Mouse (Mus musculus) T-helper 17 cell (primary cell): ENCODE measurements around the gene Itpr3.

ENCODE experiments used
- in situ Hi-C, 2 experiments: fragments of 300-600 bp; cut with MboI, MseI; formaldehyde crosslinking; loops; 1 replicate in 1 of 2; 2 replicates in 1 of 2; pipeline ENCODE4 v1.15.1; 2025; ENCODE audit warnings: high pct_unique_total_duplicates in 2 of 2

Itpr3 gene

DNA sequence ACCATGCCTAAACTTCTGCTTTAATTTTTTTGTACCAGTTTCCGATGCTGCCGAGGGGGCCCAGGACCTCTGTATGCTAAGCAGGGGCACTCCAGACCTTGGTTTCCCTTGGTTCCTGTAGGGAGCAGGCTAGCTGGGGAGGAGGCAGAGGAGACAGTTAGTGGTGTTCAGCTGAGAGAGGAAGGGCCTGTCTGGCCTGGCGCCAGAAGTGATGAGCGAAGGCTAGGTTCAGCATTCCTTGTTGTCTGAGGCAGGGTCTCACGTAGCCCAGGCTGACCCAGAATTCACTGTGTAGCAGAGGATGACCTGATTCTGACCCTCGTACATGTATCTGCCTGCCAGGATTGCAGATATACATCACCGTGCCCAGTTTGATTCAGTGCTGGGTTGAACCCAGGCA lies 13.8 kb downstream of the Itpr3 start:
- in situ Hi-C loops, result no loop called here

DNA sequence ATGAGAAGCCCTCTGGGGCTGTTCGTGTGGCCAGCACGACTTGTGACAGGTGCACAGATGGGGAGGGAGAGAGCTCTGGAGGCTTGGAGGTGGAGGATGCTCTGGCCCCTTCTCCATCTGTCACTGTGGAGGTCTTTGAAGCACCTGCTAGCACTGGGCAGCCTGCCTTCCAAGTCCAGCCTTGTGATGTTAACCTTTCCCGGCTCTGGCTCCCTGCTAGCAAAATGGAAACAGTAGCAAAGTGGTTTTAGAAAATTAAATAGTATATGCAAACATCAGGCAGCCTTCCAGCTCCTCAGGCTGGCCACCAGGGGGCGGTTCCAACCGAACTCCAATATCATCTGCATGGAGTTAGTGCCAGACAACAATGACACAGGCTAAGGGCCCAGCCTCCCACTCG lies 14.5 kb downstream of the Itpr3 start:
- in situ Hi-C loops, result no loop called here

DNA sequence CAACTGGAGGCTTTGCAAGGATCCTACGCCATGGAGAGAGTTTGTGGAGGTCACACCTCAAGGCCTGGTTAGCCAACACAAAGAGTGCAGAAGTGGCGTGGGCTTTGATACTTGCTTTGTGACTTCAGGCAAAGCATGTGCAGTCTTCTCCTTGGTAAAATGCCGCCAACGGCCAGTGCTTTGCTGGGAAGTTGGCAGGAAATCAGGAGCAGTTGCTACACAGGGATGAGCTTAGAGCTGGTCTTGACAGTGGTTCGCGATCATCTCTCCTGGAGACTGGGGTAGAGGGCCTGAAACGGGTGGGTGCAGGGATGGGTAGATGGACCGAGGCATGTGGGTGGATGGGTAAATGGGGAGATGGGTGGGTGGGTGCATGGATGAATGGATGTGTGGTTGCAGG lies 15.3 kb downstream of the Itpr3 start:
- in situ Hi-C loops, result no loop called here

DNA sequence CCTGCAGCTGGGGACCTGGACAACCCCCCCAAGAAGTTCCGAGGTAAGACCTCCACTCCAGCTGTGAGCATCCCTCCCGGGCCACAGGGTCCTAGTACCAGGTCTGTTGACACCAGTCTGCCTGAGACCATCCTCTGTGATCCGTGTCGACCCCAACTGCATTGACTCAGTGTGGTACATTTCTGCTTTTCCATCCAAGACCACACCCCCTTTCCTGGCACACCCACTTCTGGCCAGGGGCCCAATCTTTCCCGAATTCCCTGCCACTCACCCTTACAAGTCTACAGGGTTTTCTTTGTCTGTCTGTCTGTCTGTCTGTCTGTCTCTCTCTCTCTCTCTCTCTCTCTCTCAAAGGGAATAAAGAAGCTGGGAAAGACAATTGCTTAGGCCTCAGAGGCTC lies 16.0 kb downstream of the Itpr3 start:
- in situ Hi-C loops, result no loop called here

DNA sequence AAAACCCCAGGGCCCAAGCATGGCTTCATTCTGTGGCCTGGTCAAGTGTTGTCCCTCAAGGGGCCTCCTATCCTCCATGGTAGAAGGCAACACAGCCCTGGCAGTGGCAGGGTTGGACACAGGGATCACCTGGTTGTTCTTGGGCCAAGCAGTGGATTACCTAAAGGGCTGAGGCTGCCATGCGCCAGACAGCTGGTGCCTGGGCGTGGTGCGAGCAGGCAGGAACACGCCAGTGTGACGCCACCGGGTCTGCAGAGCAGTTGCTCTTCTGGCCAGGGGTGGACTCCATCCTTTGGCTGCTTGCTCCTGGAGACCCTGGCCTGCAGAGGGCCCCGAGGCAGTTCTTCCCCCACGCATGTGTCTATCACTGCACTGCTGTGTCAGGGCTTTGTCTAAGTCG lies 16.7 kb downstream of the Itpr3 start:
- in situ Hi-C loops, result no loop called here

DNA sequence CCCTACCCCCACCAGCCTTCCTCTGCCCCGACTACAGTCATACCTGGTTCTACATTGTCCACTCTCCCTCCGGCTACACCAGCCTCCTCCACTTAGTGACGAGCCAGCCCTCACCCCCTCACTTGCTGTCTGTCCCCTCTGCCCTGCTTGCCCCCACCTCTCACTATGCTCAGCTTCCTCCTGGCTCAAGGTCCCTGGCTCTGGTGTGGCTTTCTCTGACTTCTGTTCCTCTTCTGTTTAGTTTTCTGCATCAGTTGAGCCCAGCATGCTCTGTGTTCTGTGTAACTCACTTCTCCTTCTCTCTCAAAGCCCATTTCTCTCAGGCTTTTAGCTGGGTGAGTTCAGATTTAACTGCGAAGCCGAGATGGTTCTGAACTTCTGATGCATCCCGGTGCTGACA lies 17.1 kb downstream of the Itpr3 start:
- in situ Hi-C loops, result no loop called here

DNA sequence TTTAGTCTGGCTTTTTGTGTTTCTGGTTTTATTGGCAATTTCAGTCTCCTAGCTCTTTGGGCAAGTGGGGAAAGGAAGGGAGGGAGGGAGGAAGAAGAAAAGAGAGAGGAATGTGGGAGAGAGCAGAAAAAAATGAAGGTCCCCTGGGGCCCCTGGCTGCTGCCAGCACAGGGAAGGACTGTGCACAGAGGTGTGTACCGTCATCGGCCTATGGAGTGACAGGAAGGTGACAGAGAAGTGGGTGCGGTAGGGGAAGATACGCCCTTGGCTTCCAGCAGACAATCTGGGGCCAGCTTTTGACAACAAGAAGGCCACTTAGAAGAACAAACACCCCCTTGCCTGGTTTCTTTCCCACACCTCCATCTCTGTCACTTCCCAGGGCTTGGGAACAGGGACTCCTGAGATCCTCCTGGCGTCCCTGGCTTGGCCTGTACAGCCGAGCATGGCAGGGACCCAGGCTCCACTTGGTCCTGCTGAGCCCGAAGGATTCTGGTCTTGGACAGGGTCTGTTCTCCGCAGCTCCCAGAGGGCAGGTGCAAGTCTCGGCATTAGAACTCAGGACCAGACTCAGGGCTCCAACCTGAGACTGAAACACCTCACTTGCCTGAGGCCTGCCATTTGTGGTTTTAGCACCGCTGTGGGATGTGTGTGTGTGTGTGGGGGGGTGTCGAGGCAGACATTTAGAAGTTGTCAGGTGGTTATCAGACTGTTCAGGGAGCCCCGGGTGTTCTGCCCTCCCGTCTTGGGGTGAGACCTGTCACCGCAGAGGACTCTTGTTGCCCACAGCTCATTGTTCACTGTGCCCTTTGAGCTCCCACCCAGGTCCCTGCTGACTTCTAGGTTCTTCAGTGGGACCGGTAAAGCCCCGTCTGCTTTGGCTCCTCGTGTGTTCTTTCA lies 18.0 kb downstream of the Itpr3 start:
- in situ Hi-C loops, result no loop called here

DNA sequence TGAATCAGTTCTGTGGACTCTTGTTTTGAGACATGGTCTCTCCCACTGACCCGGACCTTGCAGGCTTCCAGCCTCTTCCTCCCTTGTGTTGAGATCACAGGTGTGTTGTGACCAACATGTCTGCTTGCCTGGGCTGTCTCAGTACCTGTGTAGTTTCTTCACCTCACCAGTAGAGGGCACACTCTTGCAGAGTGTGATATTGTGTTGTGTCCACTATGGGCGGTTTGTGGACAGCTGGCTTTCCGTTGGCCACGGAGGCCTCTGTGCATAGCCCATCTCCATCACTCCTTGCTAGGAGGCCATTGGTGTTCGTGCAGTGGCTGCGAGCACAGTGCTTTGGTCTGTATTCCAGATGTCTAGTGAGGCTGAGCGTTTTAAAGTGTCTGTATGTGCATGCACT lies 20.0 kb downstream of the Itpr3 start:
- in situ Hi-C loops, result no loop called here

DNA sequence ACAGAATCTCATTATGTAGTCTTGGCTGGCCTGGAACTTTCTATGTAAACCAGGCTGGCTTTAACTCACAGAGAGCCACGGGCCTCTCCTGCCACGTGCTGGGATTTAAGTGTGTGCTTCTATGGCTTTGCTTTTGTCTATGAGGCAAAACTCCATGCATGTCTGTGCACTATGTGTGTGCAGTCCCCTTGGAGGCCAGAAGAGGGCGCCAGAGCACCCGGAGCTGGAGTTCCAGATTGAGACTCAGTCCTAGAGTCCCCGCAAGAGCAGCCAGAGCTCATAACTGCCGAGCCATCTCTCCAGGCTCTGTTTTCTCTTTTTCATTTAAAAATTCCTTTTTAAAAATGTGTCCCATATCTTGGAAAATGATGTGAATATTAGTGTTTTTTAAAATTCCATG lies 20.8 kb downstream of the Itpr3 start:
- in situ Hi-C loops, result no loop called here

DNA sequence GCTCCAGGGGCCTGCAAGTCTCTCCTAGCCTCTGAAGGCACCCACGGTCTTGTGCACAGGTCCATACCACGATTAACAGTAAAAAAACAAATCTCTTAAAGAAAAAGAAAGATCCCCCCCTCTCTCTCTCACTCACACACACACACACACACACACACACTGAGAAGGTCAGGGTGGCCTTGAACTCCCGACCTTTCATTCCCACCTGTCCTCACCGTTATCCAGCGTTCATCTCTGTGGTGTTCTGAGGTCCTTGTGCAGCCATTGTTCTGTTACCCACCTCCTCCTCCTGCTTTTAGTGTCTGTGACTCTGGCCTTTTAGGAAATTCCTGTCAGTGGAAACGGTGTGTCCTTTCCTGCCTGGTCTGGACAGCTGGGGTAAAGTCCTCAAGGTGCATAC lies 21.4 kb downstream of the Itpr3 start:
- in situ Hi-C loops, result no loop called here

DNA sequence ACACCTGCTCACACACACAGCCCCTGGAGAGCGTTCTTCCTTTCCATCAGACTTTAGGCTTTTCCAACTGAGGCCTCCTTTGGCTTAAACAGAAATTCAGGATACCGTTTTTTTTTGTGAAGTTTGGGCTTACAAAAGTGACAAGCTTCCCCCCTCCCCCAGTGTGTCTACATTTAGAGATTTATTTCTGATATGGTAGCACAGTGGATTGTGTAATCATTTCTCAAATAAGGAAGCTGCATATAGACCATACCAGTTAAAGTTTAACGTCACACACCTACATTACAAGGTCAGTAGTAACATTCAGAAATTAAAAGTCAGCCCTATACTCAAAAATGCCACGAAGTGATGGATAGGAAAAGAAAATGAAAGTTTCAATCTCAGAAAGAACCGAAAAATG lies 24.8 kb downstream of the Itpr3 start:
- in situ Hi-C loops, result no loop called here

DNA sequence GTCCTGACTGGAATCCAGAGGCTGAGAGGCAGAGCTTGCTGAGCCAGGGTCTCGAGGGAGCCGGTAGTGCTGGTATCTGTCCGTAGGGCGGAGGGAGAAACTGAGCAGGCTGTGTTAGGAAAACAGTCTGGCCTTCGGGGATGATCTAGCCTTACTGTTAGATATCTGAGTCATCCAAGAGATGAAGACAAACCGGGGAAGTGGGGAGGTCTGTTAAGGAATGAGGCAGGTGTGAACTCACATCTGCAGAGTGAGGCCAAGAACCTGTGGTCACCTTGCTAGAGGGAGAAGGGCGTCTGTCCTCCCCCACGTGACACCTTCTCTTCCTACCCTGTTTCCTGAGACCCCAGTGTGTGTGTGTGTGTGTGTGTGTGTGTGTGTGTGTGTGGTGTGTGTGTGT lies 25.7 kb downstream of the Itpr3 start:
- in situ Hi-C loops, result no loop called here

DNA sequence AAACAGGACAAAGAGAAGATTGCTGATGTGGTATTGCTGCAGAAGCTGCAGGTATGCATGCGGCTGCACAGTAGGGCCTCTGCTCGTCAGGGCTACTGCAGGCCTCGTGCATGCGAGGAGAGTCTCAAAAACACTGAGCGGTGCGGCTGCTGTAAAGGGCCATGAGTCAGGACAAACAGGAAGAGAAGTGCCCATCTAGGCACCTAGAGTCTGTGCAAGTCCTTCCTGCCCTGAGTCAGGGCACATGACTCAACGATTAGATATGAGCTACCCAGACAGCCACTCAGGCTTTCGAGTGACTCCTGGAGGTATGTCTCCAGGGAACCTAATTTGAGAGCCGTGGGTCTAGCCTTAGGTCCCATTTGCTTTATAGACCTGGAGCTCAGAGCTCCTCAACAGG lies 26.5 kb downstream of the Itpr3 start:
- in situ Hi-C loops, result no loop called here

DNA sequence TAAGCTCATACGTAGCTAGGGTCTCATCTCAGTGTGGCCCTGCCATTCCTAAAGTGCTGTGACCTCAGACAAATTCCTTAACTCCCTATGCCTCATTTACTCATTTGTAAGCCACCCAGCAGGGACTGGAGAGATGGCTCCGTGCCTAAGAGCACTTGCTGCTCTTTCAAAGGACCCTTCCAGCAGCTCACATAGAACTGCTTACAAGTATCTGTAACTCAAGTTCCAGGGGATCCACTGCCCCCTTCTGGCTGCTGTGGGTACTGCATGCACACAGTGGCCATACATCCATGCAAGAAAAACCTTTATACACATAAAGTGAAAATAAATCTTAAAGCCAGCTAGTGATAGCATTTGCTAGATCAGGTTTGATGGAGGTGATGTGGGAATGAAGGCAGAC lies 28.6 kb downstream of the Itpr3 start:
- in situ Hi-C loops, result loop anchor here (5.0 kb wide), 1 partner anchor 53 kb away; no protein-coding TSS in a partner anchor

DNA sequence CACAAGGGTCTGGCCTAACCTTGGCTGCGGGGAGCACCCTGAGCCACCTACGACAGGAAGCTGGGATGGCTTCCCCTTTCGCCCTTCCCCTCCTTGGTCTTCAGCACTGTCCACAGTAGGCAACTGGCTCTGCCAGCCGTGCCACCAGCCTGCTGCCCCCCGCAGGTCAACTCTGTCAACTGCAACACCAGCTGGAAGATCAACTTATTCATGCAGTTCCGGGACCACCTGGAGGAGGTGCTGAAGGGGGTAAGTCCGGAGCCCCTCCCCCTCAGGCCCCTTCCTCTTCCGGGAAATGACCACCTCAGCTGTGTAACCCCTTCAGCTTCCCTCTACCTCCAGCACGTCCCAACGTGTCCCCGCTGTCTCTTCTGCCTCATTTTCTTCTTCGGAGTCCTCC lies 30.3 kb downstream of the Itpr3 start:
- in situ Hi-C loops, result loop anchor here (5.0 kb wide), 1 partner anchor 55 kb away; no protein-coding TSS in a partner anchor

DNA sequence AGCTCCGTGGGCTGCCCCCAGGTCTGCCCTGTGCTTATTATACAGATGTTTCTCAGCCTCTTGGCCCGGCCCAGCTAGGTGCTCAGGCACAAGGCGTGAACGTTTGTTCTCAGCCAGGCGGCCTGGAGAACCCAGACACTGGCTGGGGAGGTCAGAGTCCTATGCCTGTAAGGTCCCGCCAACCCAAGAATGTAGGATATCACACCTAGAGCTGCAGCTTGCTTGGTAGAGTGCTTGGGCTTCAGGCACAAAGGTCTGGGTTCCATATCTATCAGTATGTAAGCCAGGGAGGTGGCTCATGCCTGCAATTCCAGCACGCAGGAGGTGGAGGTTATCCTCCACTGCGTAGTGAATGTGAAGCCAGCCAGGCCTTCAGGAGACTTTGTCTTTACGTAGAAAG lies 33.0 kb downstream of the Itpr3 start:
- in situ Hi-C loops, result no loop called here

DNA sequence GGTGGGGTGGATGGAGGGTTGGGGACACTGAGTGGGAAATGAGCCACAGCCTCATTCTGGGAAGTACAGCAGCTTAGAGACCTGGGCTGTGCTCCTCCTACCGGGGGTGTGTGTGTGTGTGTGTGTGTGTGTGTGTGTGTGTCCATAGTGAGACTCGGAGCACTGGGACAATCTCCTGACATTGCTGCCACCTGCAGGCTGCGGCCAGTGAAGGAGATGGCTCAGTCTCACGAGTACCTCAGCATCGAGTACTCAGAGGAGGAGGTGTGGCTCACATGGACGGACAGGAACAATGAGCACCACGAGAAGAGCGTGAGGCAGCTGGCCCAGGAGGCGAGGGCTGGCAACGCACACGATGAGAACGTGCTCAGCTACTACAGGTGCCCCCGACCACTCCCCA lies 38.6 kb downstream of the Itpr3 start:
- in situ Hi-C loops, result no loop called here

DNA sequence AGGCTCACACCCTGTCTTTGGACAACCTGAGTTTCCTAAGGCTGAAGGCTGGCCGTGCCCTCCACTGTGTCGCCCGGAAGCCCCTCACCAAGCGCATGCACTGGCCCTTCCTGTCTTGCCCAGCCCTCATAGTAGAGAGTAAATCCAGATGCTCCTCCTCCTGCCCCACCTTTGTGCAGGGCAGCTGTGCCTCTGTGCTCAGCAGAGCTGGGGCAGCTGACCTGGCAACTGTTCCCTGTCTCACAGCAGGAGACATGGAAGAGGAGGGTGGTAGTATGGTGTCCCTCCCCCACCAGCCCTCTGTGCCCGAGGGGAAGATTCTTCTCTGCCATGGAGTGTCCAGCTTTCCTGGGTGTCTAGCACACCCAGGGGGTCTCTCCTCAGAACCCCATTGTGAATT lies 44.6 kb downstream of the Itpr3 start:
- in situ Hi-C loops, result no loop called here

DNA sequence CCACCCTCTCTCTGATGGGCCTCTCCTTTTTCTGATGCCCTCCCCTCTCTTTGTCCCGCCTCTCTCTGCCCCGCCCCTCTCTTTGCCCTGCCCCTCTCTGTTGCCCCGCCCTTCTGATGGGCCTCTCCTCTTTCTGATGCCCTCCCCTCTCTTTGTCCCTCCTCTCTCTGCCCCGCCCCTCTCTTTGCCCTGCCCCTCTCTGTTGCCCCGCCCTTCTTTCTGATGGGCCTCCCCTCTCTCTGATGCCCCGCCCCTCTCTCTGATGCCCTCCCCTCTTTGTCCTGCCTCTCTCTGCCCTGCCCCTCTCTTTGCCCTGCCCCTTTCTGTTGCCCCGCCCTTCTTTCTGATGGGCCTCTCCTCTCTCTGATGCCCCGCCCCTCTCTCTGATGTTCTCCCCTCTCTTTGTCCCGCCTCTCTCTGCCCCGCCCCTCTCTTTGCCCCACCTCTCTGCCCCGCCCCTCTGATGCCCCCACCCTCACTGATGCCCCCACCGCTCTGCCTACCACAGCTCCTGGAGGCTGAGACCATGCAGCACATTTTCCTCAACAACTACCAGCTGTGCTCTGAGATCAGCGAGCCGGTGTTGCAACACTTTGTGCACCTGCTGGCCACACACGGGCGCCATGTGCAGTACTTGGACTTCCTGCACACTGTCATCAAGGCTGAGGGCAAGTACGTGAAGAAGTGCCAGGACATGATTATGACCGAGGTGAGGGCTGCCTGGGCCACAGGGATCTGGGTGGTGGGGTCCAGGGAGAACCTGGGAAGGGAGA lies 48.8 kb downstream of the Itpr3 start:
- in situ Hi-C loops, result loop anchor here in 1 of 2 experiments (5.0 kb wide), 1 partner anchor 771 kb away; no protein-coding TSS in a partner anchor

DNA sequence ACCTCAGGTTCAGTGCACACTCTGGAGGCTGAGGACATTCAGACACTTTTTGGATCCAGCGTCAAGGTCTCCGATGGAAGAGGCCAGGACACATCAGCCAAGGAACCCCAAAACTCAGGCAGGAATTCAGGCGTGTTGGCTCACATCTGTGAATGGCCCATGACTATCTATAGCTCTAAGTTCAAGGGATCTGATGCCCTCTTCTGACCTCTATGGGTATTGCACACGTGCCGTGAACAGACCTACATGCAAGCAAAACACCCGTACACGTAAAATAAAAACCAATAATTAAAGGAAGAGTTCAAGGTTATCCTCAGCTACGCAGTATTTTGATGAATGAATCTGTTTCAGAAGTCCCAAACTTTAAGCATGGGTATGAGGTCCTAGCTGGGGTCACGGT lies 49.6 kb downstream of the Itpr3 start:
- in situ Hi-C loops, result loop anchor here in 1 of 2 experiments (5.0 kb wide), 1 partner anchor 771 kb away; no protein-coding TSS in a partner anchor

DNA sequence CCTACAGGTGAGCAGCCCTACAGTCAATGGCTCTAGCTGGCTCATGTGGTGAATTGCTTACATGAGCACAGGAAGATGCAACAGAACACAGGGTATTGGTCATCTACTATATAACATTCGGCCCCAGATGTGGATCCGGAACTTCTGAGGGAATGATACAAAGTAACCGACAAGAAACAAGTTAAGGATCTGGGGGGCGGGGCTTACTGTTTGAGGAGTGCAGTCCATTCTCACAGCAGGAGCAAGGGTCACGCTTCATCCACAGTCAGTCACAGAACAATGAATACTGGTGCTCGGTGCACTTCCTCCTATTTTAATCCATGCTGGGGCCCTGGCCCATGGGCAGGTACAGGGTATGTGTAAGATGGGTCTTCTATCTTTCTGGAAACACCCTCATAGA lies 50.8 kb downstream of the Itpr3 start:
- in situ Hi-C loops, result loop anchor here in 1 of 2 experiments (5.0 kb wide), 1 partner anchor 769 kb away; no protein-coding TSS in a partner anchor

DNA sequence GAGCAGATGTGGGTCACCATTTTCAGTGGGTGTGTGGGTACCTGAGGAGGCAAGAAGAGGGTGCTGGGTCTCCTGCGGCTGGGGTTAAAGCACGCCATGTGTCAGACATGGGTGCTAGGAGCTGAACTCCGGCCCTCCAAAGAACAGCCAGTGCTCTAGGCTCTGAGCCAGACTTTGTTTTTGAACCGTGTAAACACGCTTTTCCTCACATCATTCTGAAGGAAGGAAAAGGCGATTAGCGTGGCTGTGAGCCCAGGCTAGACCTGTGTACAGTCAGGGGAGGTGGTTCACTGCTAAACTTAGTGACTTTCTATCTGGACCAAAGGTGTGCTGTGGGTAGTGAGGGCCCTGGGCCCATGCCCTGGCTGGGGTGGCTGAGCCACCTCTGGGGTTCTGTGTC lies 53.0 kb downstream of the Itpr3 start:
- in situ Hi-C loops, result no loop called here
